Mouse (Mus musculus) hindbrain, embryonic 15.5 days (tissue): ENCODE measurements at regions not wholly inside any gene's neighbourhood (a gene's known extent, or its start where the extent isn't known, plus 50 kb on each side); places are given as distances from the start of the nearest gene placed in this dataset.

ENCODE experiments used
- ATAC-seq: fragments of 200-750 bp; cut with Nextera tagmentation; 2 replicates; pipeline ENCODE4 v1.8.0; 2017; ENCODE audit warnings: low read depth, moderate number of reproducible peaks, moderate TSS enrichment; ENCODE audit not compliant: low FRiP score
- H3K27ac ChIP-seq: fragments of 300-500 bp; sonication (generic); replicated peaks from 2 replicates; pipeline ENCODE4 v1.5.1; 2015; ENCODE audit warnings: mild to moderate bottlenecking, inconsistent platforms
- H3K27me3 ChIP-seq: fragments of 300-500 bp; sonication (generic); 2 replicates; pipeline ENCODE4 v1.6.1; 2015; ENCODE audit warnings: control low read depth, inconsistent platforms
- H3K36me3 ChIP-seq: fragments of 300-500 bp; sonication (generic); 2 replicates; pipeline ENCODE4 v1.6.1; 2015; ENCODE audit warnings: control low read depth, inconsistent platforms
- H3K4me1 ChIP-seq: fragments of 300-500 bp; sonication (generic); replicated peaks from 2 replicates; pipeline ENCODE4 v1.6.1; 2015; ENCODE audit warnings: control low read depth, inconsistent platforms
- H3K4me2 ChIP-seq: fragments of 300-500 bp; sonication (generic); 2 replicates; pipeline ENCODE4 v1.6.1; 2015; ENCODE audit warnings: moderate library complexity, mild to moderate bottlenecking, inconsistent platforms
- H3K4me3 ChIP-seq: fragments of 300-500 bp; sonication (generic); 2 replicates; pipeline ENCODE4 v1.5.1; 2015; ENCODE audit warnings: mild to moderate bottlenecking, inconsistent platforms
- H3K9ac ChIP-seq: fragments of 300-500 bp; sonication (generic); 2 replicates; pipeline ENCODE4 v1.6.1; 2015; ENCODE audit warnings: inconsistent platforms
- H3K9me3 ChIP-seq: fragments of 300-500 bp; sonication (generic); 2 replicates; pipeline ENCODE4 v1.6.1; 2016; ENCODE audit warnings: control low read depth, inconsistent platforms
- WGBS: fragments of 180-500 bp; shearing (Covaris S2); methylation state at CpG from one replicate; pipeline ENCODE4 v1.1.7; 2015; 5-methylcytosine and 5-hydroxymethylcytosine counted together

- Histone ChIP-seq H3K4me1 (no peaks in the 10 kb centered on the region), H3K4me3 (no peak overlapping the region), H3K27me3 (no peaks in the 10 kb centered on the region), H3K36me3 (no peaks in the 10 kb centered on the region), H3K4me2 (no peak overlapping the region), H3K9me3 (no peaks in the 10 kb centered on the region), H3K27ac (no peak overlapping the region), H3K9ac (no peak overlapping the region)
- WGBS: 46% methylated on average over 2 of the region's 2 CpGs
- ATAC-seq: peak; percentile 71; the same call in 1 of the 2 replicates
Observed at GRCm38 (mm10) chr5:70024571-70024970, 432.4 kb upstream of the Gnpda2 start.

- 30% methylated on average over 1 of the region's 1 CpGs for WGBS
- Histone ChIP-seq H3K4me3 (no peak overlapping the region), H3K27me3 (no peaks in the 10 kb centered on the region), H3K36me3 (no peaks in the 10 kb centered on the region), H3K4me1 (no peaks in the 10 kb centered on the region), H3K9me3 (no peaks in the 10 kb centered on the region), H3K27ac (no peak overlapping the region), H3K4me2 (no peak overlapping the region), H3K9ac (no peak overlapping the region)
- no peak for ATAC-seq
Observed at GRCm38 (mm10) chr5:70011951-70012350, 419.8 kb upstream of the Gnpda2 start.
